19 mouse cellular contexts compared by ENCODE assay signal in the genomic region with DNA sequence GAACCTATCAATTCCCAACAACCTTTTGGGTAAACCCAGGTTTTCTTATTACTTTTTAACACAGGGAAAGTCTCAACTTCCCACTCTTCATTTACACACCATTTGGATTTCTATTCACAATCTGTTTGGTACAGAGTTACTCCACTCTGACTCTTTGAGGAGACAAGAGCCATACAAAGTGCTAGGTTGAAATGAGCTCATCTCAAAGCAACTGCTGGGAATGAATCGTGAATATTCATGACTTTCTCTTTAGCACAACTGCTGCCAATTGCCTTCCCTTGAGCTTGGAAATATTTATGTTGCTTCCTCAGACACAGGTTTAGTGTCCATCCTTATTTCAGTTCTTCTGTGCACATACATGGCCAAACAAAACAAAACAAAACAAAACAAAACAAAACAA. TPM values are rescaled to one million over a fixed set of nuclear protein-coding genes. Genes with fewer than 3 reads are reported as not detected.
"Had no signal": no experiment of that assay in that cellular context is flagged by ENCODE, and none has a peak within 500 bp of the region (broad histone marks: within the 10 kb centered on the region; RNA-seq: fewer than 3 reads in every experiment).

No protein-coding gene starts in this region.

- H3K36me3 ChIP-seq: liver, embryonic 13.5 days had no signal

- H3K9ac ChIP-seq: liver, embryonic 13.5 days; midbrain, embryonic 12.5 days had no signal

- ATAC-seq: midbrain, embryonic 16.5 days had no signal

- H3K4me2 ChIP-seq: liver, embryonic 13.5 days; midbrain, embryonic 12.5 days had no signal

- H3K4me3 ChIP-seq: layer of hippocampus, adult 2 months; liver, embryonic 13.5 days; midbrain, embryonic 12.5 days; myocyte had no signal

- H3K27ac ChIP-seq: kidney, postnatal 0 days; layer of hippocampus, adult 2 months; liver, embryonic 13.5 days; midbrain, embryonic 12.5 days; stomach, postnatal 0 days had no signal

- H3K4me1 ChIP-seq: liver, embryonic 13.5 days; midbrain, embryonic 12.5 days had no signal

- H3K27me3 ChIP-seq: liver, embryonic 13.5 days; midbrain, embryonic 12.5 days had no signal

- DNase-seq: kidney, adult 2 months; kidney, postnatal 25 days; layer of hippocampus, adult 9-11 months; liver, embryonic 13.5 days; lung, adult 2 months; lung, postnatal 14 days; lung, postnatal 4 days; right cerebral cortex, adult 18-20 months; right cerebral cortex, postnatal 14 days; right cerebral cortex, postnatal 4 days; thymus, postnatal 36 days had no signal

RNA-seq across cellular contexts. Expression of gene AA467197, which starts 46.9 kb away (rescaled TPM):
- polyA plus RNA-seq: kidney, embryonic 14.5 days; liver, adult 2 months; midbrain, embryonic 16.5 days had no signal
